Mouse (Mus musculus) left cerebral cortex, postnatal 4 days (tissue): ENCODE measurements at regions not wholly inside any gene's neighbourhood (a gene's known extent, or its start where the extent isn't known, plus 50 kb on each side); places are given as distances from the start of the nearest gene placed in this dataset.

Experiments
- DNase-seq: peaks from one replicate; pipeline ENCODE4 v3.0.0-alpha.2; 2022
- intact Hi-C: fragments of 180-260 bp; cut with DNase I; formaldehyde crosslinking; loops from one replicate; pipeline ENCODE4 v1.15.1; 2025

DNA sequence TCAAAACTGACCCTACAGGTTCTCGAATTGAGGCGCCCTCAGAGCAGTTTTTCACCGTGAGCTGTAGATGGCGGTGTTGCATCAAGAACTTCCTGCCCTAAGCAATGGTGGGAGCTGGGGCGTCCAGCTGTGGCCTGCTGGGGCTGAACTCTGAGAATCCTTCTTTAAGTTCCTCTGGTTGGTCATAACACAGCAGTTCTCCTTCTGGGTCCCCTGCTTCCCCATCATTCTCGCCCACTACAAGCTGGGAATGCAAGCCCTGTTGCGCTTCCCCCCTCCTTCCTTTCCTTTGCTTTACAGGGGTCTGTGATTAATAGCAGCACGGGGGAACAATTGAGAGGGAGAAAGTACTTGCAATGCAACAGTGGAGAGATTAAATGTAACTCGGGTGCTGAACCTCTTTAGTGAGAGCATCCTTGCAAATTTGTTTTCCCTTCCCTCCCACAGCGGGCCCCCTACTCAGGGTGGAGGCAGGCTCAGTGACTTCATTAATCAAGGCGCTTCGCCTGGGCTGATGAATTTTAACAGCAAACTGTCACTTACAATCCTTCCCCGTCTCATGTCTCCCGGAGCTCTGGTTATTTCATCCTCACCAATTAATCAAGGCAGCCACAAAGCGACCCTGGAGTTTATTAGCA is 794.3 kb upstream of the Api5 start:
- intact Hi-C loops = loop anchor here (10.0 kb wide), 1 partner anchor 1083 kb away; the partner anchor contains the start of gene Lrrc4c
- peak; percentile 74 for DNase-seq

DNA sequence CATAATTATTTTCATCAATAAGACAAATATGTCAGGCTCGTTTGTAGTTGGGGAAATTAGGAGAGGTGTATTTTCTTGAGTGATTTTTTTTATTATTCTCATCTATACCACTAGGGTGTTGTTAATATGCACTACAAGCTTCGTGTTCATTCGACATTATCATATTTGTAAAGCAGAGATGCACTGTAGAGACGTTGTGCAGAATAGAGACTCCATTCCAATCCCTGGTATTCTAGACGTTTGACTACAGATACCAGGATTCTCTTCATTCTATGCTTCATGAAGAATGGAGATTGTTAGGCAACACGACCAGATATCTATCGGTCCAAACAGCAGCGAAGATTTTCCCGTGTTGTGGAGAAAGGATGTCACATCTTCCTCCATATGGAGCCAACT is 793.8 kb upstream of the Api5 start:
- intact Hi-C loops = loop anchor here (10.0 kb wide), 1 partner anchor 1083 kb away; the partner anchor contains the start of gene Lrrc4c
- no peak for DNase-seq

DNA sequence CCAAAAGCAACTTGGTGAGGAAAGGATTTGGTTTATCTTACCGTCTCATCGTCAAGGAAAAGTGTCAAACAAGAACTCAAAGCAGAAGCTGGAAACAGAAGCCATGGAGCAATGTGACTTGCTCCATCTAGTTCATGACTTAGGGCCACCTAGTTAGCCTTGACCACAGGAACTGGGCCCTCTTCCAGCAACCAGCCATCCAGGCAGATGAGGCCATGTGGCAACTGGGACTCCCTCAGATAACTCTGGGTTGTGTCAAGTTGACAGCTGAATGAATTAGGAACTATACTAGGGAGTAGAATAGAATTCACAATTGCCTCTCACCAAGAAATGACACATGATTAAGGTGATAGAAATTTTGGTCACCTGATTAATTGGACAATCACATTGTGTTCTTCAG is 791.5 kb upstream of the Api5 start:
- intact Hi-C loops = no loop called here
- peak; percentile 19 for DNase-seq

- intact Hi-C loops = no loop called here
- DNase-seq = no peak
Measured at GRCm38 (mm10) chr2:95210216-95210941, 772.4 kb upstream of the Api5 start.
